Mouse (Mus musculus) CH12.LX (cell line): ENCODE measurements around the gene Trim54. TPM values are rescaled to one million over a fixed set of nuclear protein-coding genes. Genes with fewer than 3 reads are reported as not detected.
A peak's percentile ranks its signal among the peaks of the same experiment; 100 is the strongest.

Experiments used
- DNase-seq: peaks from one replicate; pipeline ENCODE4 v3.0.0-alpha.2; 2013; ENCODE audit errors: extremely low read depth
- H3K27ac ChIP-seq: 2 replicates; pipeline ENCODE4 v1.5.1; 2012; ENCODE audit warnings: low read depth, mild to moderate bottlenecking, control low read depth, moderate library complexity; ENCODE audit not compliant: insufficient read depth
- H3K27me3 ChIP-seq: replicated peaks from 2 replicates; pipeline ENCODE3; 2012; ENCODE audit warnings: inconsistent platforms
- H3K36me3 ChIP-seq, 2 experiments: replicated peaks in 1 of 2; 2 replicates each; pipeline versions ENCODE3 to v1.6.1; 2012; ENCODE audit warnings: inconsistent platforms in 1 of 2, low read length in 1 of 2, mild to moderate bottlenecking in 1 of 2, mixed read lengths in 1 of 2, moderate library complexity in 1 of 2; ENCODE audit not compliant: control insufficient read depth in 1 of 2, insufficient read depth in 1 of 2
- H3K4me1 ChIP-seq, 2 experiments: 2 replicates each; pipeline ENCODE4 v1.6.1; 2012; ENCODE audit warnings: inconsistent platforms in 1 of 2, moderate library complexity in 1 of 2; ENCODE audit not compliant: insufficient read depth in 2 of 2, control insufficient read depth in 1 of 2
- H3K4me2 ChIP-seq: 2 replicates; pipeline ENCODE4 v1.6.1; 2012; ENCODE audit warnings: low read depth, mild to moderate bottlenecking, control low read depth; ENCODE audit not compliant: poor library complexity, insufficient read depth, severe bottlenecking
- H3K4me3 ChIP-seq, 3 experiments: fragments of 150-350 bp in 1 of 3; sonication (generic) in 1 of 3; replicated peaks in 1 of 3; 2 replicates each; pipeline versions ENCODE3 to v1.5.1; 2011 to 2012; ENCODE audit warnings: low read depth in 2 of 3, low read length in 2 of 3, mild to moderate bottlenecking in 2 of 3, moderate library complexity in 2 of 3, control low read depth in 1 of 3, improper control_type of control experiment in 1 of 3, inconsistent platforms in 1 of 3, mixed read lengths in 1 of 3; ENCODE audit not compliant: poor library complexity in 1 of 3
- H3K79me2 ChIP-seq: replicated peaks from 2 replicates; pipeline ENCODE4 v1.6.1; 2012; ENCODE audit warnings: mild to moderate bottlenecking, moderate library complexity; ENCODE audit not compliant: control insufficient read depth, poor library complexity, insufficient read depth, severe bottlenecking; ENCODE audit errors: extremely low read depth
- H3K9ac ChIP-seq: 2 replicates; pipeline ENCODE4 v1.6.1; 2012; ENCODE audit warnings: low read depth, mild to moderate bottlenecking, control low read depth, moderate library complexity; ENCODE audit not compliant: insufficient read depth
- H3K9me3 ChIP-seq: replicated peaks from 2 replicates; pipeline ENCODE3; 2012; ENCODE audit warnings: low read length, inconsistent platforms, mixed read lengths
- BHLHE40 ChIP-seq: IDR thresholded peaks from 2 replicates; pipeline ENCODE4 v1.6.1; 2011; ENCODE audit warnings: mild to moderate bottlenecking, low read depth, low read length, improper control_type of control experiment
- CHD1 ChIP-seq: IDR thresholded peaks from 2 replicates; pipeline ENCODE4 v1.6.1; 2012; ENCODE audit warnings: low read depth, low read length, improper control_type of control experiment, inconsistent platforms
- CHD2 ChIP-seq: IDR thresholded peaks from 2 replicates; pipeline ENCODE4 v1.6.1; 2011; ENCODE audit warnings: low read length, improper control_type of control experiment
- CTCF ChIP-seq, 2 experiments: IDR thresholded peaks in 1 of 2; conservative IDR thresholded peaks in 1 of 2; 2 replicates each; pipeline ENCODE4 v1.5.1; 2011 to 2012; ENCODE audit warnings: low read depth in 2 of 2, low read length in 2 of 2, improper control_type of control experiment in 1 of 2, inconsistent platforms in 1 of 2, mild to moderate bottlenecking in 1 of 2, moderate library complexity in 1 of 2
- E2F4 ChIP-seq: IDR thresholded peaks from 2 replicates; pipeline ENCODE4 v1.6.1; 2011; ENCODE audit warnings: low read depth, low read length, improper control_type of control experiment; ENCODE audit not compliant: insufficient replicate concordance
- EP300 ChIP-seq: IDR thresholded peaks from 2 replicates; pipeline ENCODE4 v1.6.1; 2011; ENCODE audit warnings: low read length, improper control_type of control experiment
- ETS1 ChIP-seq: conservative IDR thresholded peaks from 2 replicates; pipeline ENCODE4 v1.6.1; 2012; ENCODE audit warnings: low read depth, mild to moderate bottlenecking, inconsistent platforms, low read length, improper control_type of control experiment, moderate library complexity
- GABPA ChIP-seq: IDR thresholded peaks from 2 replicates; pipeline ENCODE4 v1.6.1; 2012; ENCODE audit warnings: low read depth, low read length, improper control_type of control experiment, inconsistent platforms; ENCODE audit not compliant: insufficient replicate concordance
- IRF4 ChIP-seq: IDR thresholded peaks from 2 replicates; pipeline ENCODE4 v1.6.1; 2014; ENCODE audit warnings: low read depth, mild to moderate bottlenecking, inconsistent platforms, low read length, improper control_type of control experiment
- JUN ChIP-seq: IDR thresholded peaks from 2 replicates; pipeline ENCODE4 v1.6.1; 2011; ENCODE audit warnings: low read depth, mild to moderate bottlenecking, low read length, improper control_type of control experiment, moderate library complexity; ENCODE audit not compliant: insufficient read depth
- JUND ChIP-seq: conservative IDR thresholded peaks from 2 replicates; pipeline ENCODE4 v1.6.1; 2011; ENCODE audit warnings: low read depth, low read length, improper control_type of control experiment
- KAT2A ChIP-seq: IDR thresholded peaks from 2 replicates; pipeline ENCODE4 v1.6.1; 2012; ENCODE audit warnings: low read length, improper control_type of control experiment, inconsistent platforms; ENCODE audit not compliant: insufficient replicate concordance
- MAX ChIP-seq: IDR thresholded peaks from 2 replicates; pipeline ENCODE4 v1.6.1; 2011; ENCODE audit warnings: low read length, improper control_type of control experiment
- MAZ ChIP-seq: IDR thresholded peaks from 2 replicates; pipeline ENCODE4 v1.6.1; 2012; ENCODE audit warnings: low read depth, mild to moderate bottlenecking, inconsistent platforms, low read length, improper control_type of control experiment, moderate library complexity
- MEF2A ChIP-seq: IDR thresholded peaks from 2 replicates; pipeline ENCODE4 v1.6.1; 2014; ENCODE audit warnings: low read depth, mild to moderate bottlenecking, inconsistent platforms, low read length, improper control_type of control experiment, borderline replicate concordance
- MXI1 ChIP-seq: IDR thresholded peaks from 2 replicates; pipeline ENCODE4 v1.6.1; 2011; ENCODE audit warnings: mild to moderate bottlenecking, low read depth, low read length, improper control_type of control experiment
- MYC ChIP-seq: IDR thresholded peaks from 2 replicates; pipeline ENCODE4 v1.6.1; 2011; ENCODE audit warnings: low read depth, mild to moderate bottlenecking, improper control_type of control experiment, low read length
- NRF1 ChIP-seq: IDR thresholded peaks from 2 replicates; pipeline ENCODE4 v1.6.1; 2014; ENCODE audit warnings: low read depth, mild to moderate bottlenecking, inconsistent platforms, low read length, improper control_type of control experiment, moderate library complexity
- PAX5 ChIP-seq: IDR thresholded peaks from 2 replicates; pipeline ENCODE4 v1.6.1; 2012; ENCODE audit warnings: low read length, inconsistent platforms, mixed read lengths
- POLR2A ChIP-seq: IDR thresholded peaks from 2 replicates; pipeline ENCODE4 v1.6.1; 2011; ENCODE audit warnings: low read depth, mild to moderate bottlenecking, improper control_type of control experiment, low read length
- POLR2AphosphoS2 ChIP-seq: IDR thresholded peaks from 2 replicates; pipeline ENCODE4 v1.6.1; 2011; ENCODE audit warnings: low read depth, low read length, improper control_type of control experiment
- RCOR1 ChIP-seq: conservative IDR thresholded peaks from 2 replicates; pipeline ENCODE4 v1.6.1; 2012; ENCODE audit warnings: low read depth, mild to moderate bottlenecking, inconsistent platforms, low read length, improper control_type of control experiment
- SIN3A ChIP-seq: IDR thresholded peaks from 2 replicates; pipeline ENCODE4 v1.6.1; 2012; ENCODE audit warnings: low read length, improper control_type of control experiment, inconsistent platforms
- TBP ChIP-seq: conservative IDR thresholded peaks from 2 replicates; pipeline ENCODE4 v1.6.1; 2011; ENCODE audit warnings: low read depth, low read length, improper control_type of control experiment
- TCF12 ChIP-seq: IDR thresholded peaks from 2 replicates; pipeline ENCODE4 v1.6.1; 2014; ENCODE audit warnings: low read depth, mild to moderate bottlenecking, inconsistent platforms, low read length, improper control_type of control experiment
- USF1 ChIP-seq: IDR thresholded peaks from 2 replicates; pipeline ENCODE4 v1.6.1; 2014; ENCODE audit warnings: low read depth, mild to moderate bottlenecking, inconsistent platforms, low read length, improper control_type of control experiment
- ZKSCAN1 ChIP-seq: IDR thresholded peaks from 2 replicates; pipeline ENCODE4 v1.6.1; 2012; ENCODE audit warnings: low read depth, inconsistent platforms, low read length, improper control_type of control experiment, borderline replicate concordance
- dilution Hi-C: fragments of 300-500 bp; cut with MboI; formaldehyde crosslinking; loops from 2 replicates; pipeline ENCODE4 v1.14.3; 2020; ENCODE audit warnings: low sequenced_read_pairs; ENCODE audit not compliant: extremely low pct_unique_long_range_greater_than_20kb, extremely low pct_ligation_motif_present
- in situ Hi-C: fragments of 300-500 bp; cut with MboI; formaldehyde crosslinking; loops from 3 replicates; pipeline ENCODE4 v1.14.3; 2019; ENCODE audit warnings: low sequenced_read_pairs, low pct_ligation_motif_present, low pct_unique_long_range_greater_than_20kb, mixed read lengths
- polyA plus RNA-seq: library from polyadenylated mRNA; unstranded; fragments of >175 nt; gene quantifications from 2 replicates; pipeline ENCODE4 v1.2.1, GENCODE M21; 2012; ENCODE audit warnings: low read depth; ENCODE audit not compliant: insufficient read length
- total RNA-seq, 2 experiments: library from RNA; depleted of rRNA; stranded (reverse); fragments of 300-350 nt in 1 of 2; fragments of >200 nt in 1 of 2; gene quantifications; 2 replicates each; pipeline ENCODE4 v1.2.3; 2012 to 2014

Trim54 gene
- total and polyA plus RNA-seq, 3 experiments, result not detected

DNA sequence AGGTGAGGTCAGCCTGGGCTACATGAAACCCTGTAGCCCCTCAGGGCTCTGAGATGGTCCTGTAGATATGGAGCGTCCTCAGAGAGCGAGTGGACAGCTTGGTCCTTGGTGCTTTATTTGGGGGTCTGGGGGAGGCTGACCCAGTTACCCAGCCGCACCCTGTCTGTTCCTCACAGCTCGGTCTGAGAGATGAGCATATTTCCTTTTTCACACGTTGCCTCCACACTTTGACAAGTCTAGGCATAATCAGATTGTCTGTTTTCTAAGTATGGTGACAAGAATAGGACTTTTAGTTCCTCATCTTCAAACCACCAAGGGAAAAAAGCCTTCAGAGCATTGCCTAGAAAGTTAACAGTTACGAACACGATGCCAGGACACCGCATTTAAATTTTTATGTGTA, 4.6 kb downstream of the Trim54 start:
- Histone ChIP-seq H3K4me1 (peaks cover 2 to 30% of the 10 kb centered on the region in 2 experiments; a peak in 3 of 4 replicates), H3K9me3 (no peaks in the 10 kb centered on the region), H3K79me2 (no peaks in the 10 kb centered on the region), H3K27ac (peak overlapping the region; percentile 44), H3K4me3 (no peak overlapping the region), H3K4me2 (peak overlapping the region; percentile 11; the same call in 1 of the 2 replicates), H3K36me3 (no peaks in the 10 kb centered on the region)
- DNase-seq, result peak; percentile 60
- dilution Hi-C loops (no loop called here), in situ Hi-C loops (no loop called here)
- no peak for TF ChIP-seq NRF1
- TF ChIP-seq MYC, result peak; percentile 86; the same call in 1 of the 2 replicates
- 0 out of 2 replicates have a peak, but pooled peaks have one; percentile 15 for TF ChIP-seq TCF12
- no peak for TF ChIP-seq SIN3A
- TF ChIP-seq ETS1, result peak; percentile 60
- no peak for TF ChIP-seq GABPA
- no peak for TF ChIP-seq POLR2A
- peak; percentile 91 for TF ChIP-seq MEF2A
- peak; percentile 33; the same call in 1 of the 2 replicates for TF ChIP-seq JUN
- peak; percentile 74 for TF ChIP-seq EP300
- peak; percentile 84 for TF ChIP-seq IRF4
- TF ChIP-seq CHD1, result peak; percentile 76; the same call in 1 of the 2 replicates
- peak; percentile 58 for TF ChIP-seq BHLHE40
- TF ChIP-seq MAX, result peak; percentile 84; the same call in 1 of the 2 replicates
- TF ChIP-seq RCOR1, result 0 out of 2 replicates have a peak, but pooled peaks have one; percentile 20
- 0 out of 2 replicates have a peak, but pooled peaks have one; percentile 10 for TF ChIP-seq JUND
- TF ChIP-seq, all 38 proteins: peak for 12
- peaks cover 3% of the 10 kb centered on the region for H3K27me3 ChIP-seq
- H3K9ac ChIP-seq, result no peak overlapping the region

DNA sequence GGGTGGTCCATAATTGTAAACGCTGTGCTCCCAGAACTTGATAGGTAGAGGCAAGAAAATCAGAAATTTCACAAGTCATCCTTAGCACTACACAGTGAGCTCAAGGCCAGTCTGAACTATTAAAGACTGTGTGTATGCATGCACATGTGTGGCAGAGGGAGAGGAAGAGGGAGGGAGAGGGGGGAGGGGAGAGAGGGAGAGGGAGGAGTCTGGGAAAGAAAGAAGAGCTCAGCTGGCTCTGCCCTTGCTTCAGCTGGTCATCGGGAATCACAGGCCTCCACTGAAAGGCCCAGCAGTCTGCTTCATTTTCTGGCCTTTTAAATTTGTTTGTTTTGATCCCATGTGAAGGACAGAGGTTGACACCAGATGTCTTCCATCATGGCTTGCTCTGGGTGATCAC, 7.0 kb downstream of the Trim54 start:
- no peak for DNase-seq
- peaks cover 2 to 30% of the 10 kb centered on the region in 2 experiments; a peak in 3 of 4 replicates for H3K4me1 ChIP-seq
- TF ChIP-seq TBP (no peak), MXI1 (no peak), MAX (no peak), SIN3A (no peak), TCF12 (no peak), E2F4 (no peak), POLR2A (no peak), MAZ (no peak), CHD2 (no peak), RCOR1 (no peak), JUN (no peak), POLR2AphosphoS2 (no peak), IRF4 (no peak), CTCF (conservative IDR thresholded peaks at IDR 0.05 in 1 of 2, IDR thresholded peaks at IDR 0.05 in 1 of 2; ENCODE audit: low read depth in 2 of 2, low read length in 2 of 2) (no peak), PAX5 (no peak), USF1 (no peak), KAT2A (no peak), ZKSCAN1 (no peak), MEF2A (no peak)
- TF ChIP-seq, all 38 proteins: peak for 0
- in situ Hi-C loops (no loop called here), dilution Hi-C loops (no loop called here)
- no peak overlapping the region for H3K27ac ChIP-seq
- no peak overlapping the region for H3K4me3 ChIP-seq
- no peak overlapping the region for H3K9ac ChIP-seq
- H3K79me2 ChIP-seq, result no peaks in the 10 kb centered on the region
- no peaks in the 10 kb centered on the region for H3K36me3 ChIP-seq
- no peaks in the 10 kb centered on the region for H3K27me3 ChIP-seq
- H3K9me3 ChIP-seq, result no peaks in the 10 kb centered on the region
- H3K4me2 ChIP-seq, result no peak overlapping the region
